ENCODE assay signal across 11 mouse cellular contexts in genomic region chr14:122477971-122478573, GRCm38 (mm10). TPM values are rescaled to one million over a fixed set of nuclear protein-coding genes. Genes with fewer than 3 reads are reported as not detected.
DNase-seq lines count a peak whose midpoint lies in the region; ATAC-seq and TF ChIP-seq lines count a peak whose summit lies in the region.
"Had no signal": no experiment of that assay in that cellular context is flagged by ENCODE, and none has a peak within 500 bp of the region (broad histone marks: within the 10 kb centered on the region; RNA-seq: fewer than 3 reads in every experiment).

No protein-coding gene starts in this region.

- H3K4me3 ChIP-seq in lung, embryonic 14.5 days (ENCODE audit: low read depth, low read length): no peak overlapping the region
- peak overlapping the region; percentile 49 for H3K4me3 ChIP-seq in forebrain, embryonic 14.5 days (ENCODE audit: low read depth, low read length)
- peak overlapping the region; percentile 58 for H3K4me3 ChIP-seq in limb, embryonic 14.5 days (replicated peaks; ENCODE audit: low read length)
- H3K4me3 ChIP-seq: kidney, embryonic 15.5 days had no signal

- TF ChIP-seq POLR2A in limb, embryonic 14.5 days (IDR thresholded peaks at IDR 0.05; ENCODE audit: borderline replicate concordance, extremely low read depth, insufficient read depth, insufficient read length): no peak

- no peak for ATAC-seq in lung, embryonic 14.5 days (ENCODE audit: insufficient read depth)
- ATAC-seq in forebrain, embryonic 14.5 days: no peak
- ATAC-seq in limb, embryonic 14.5 days (ENCODE audit: low FRiP score, low read depth): no peak
- ATAC-seq in inflammation-experienced regulatory T-cells, adult 6 months: no peak

- DNase-seq in lung, embryonic 14.5 days: peak; percentile 36
- no peak for DNase-seq in lung, postnatal 25 days (ENCODE audit: low spot score)
- peak; percentile 43 for DNase-seq in forebrain, embryonic 14.5 days (ENCODE audit: low spot score)
- DNase-seq in limb, embryonic 14.5 days (ENCODE audit: low spot score): no peak
- no peak for DNase-seq in kidney, adult 9 months
- DNase-seq in frontal cortex, postnatal 25 days (ENCODE audit: low spot score in 2 of 2): no peak
- DNase-seq: adrenal gland, postnatal 14 days had no signal

- H3K9me3 ChIP-seq in lung, embryonic 14.5 days (ENCODE audit: low read depth, low read length): no peaks in the 10 kb centered on the region
- no peaks in the 10 kb centered on the region for H3K9me3 ChIP-seq in forebrain, embryonic 14.5 days (replicated peaks; ENCODE audit: control insufficient read depth, low read length)
- H3K9me3 ChIP-seq in limb, embryonic 14.5 days (ENCODE audit: control insufficient read depth, low read length): no peaks in the 10 kb centered on the region
- H3K9me3 ChIP-seq: kidney, embryonic 15.5 days had no signal

- TF ChIP-seq CTCF in lung, embryonic 14.5 days (IDR thresholded peaks at IDR 0.05; ENCODE audit: low read depth): no peak

- H3K9ac ChIP-seq in lung, embryonic 14.5 days: no peak overlapping the region
- H3K9ac ChIP-seq in forebrain, embryonic 14.5 days (ENCODE audit: low read length): peak overlapping the region; percentile 85
- peak overlapping the region; percentile 66 for H3K9ac ChIP-seq in limb, embryonic 14.5 days (ENCODE audit: low read depth, low read length, severe bottlenecking)
- H3K9ac ChIP-seq: kidney, embryonic 15.5 days had no signal

- H3K36me3 ChIP-seq in lung, embryonic 14.5 days (ENCODE audit: insufficient read depth): no peaks in the 10 kb centered on the region
- peaks cover 7% of the 10 kb centered on the region; the same call in 1 of the 2 replicates for H3K36me3 ChIP-seq in forebrain, embryonic 14.5 days (ENCODE audit: control insufficient read depth, insufficient read depth, low read length)
- H3K36me3 ChIP-seq in limb, embryonic 14.5 days (ENCODE audit: control insufficient read depth, insufficient read depth, low read length): no peaks in the 10 kb centered on the region
- H3K36me3 ChIP-seq: G1E; kidney, embryonic 15.5 days had no signal

- H3K27ac ChIP-seq in lung, embryonic 14.5 days (ENCODE audit: low read depth): no peak overlapping the region
- peak overlapping the region; percentile 99 for H3K27ac ChIP-seq in forebrain, embryonic 14.5 days (ENCODE audit: low read depth, low read length)
- peak overlapping the region; percentile 20 for H3K27ac ChIP-seq in limb, embryonic 14.5 days (replicated peaks; ENCODE audit: low read depth, low read length)
- H3K27ac ChIP-seq: kidney, embryonic 15.5 days had no signal

- WGBS in lung, embryonic 14.5 days: 2% methylated on average over 9 of the region's 9 CpGs
- 3% methylated on average over 9 of the region's 9 CpGs for WGBS in forebrain, embryonic 14.5 days
- 5% methylated on average over 9 of the region's 9 CpGs for WGBS in limb, embryonic 14.5 days

- peaks cover 98% of the 10 kb centered on the region for H3K27me3 ChIP-seq in lung, embryonic 14.5 days (ENCODE audit: insufficient read depth, low read length)
- peaks cover 29% of the 10 kb centered on the region for H3K27me3 ChIP-seq in forebrain, embryonic 14.5 days (replicated peaks; ENCODE audit: control insufficient read depth, insufficient read depth, low read length)
- peaks cover 75% of the 10 kb centered on the region for H3K27me3 ChIP-seq in limb, embryonic 14.5 days (ENCODE audit: control insufficient read depth, insufficient read depth, low read length)

- H3K4me2 ChIP-seq in lung, embryonic 14.5 days: no peak overlapping the region
- peak overlapping the region; percentile 73 for H3K4me2 ChIP-seq in forebrain, embryonic 14.5 days (ENCODE audit: low read length)
- peak overlapping the region; percentile 65 for H3K4me2 ChIP-seq in limb, embryonic 14.5 days (replicated peaks; ENCODE audit: low read depth, low read length, severe bottlenecking)
- H3K4me2 ChIP-seq: kidney, embryonic 15.5 days had no signal

- H3K4me1 ChIP-seq in lung, embryonic 14.5 days (ENCODE audit: insufficient read depth): no peaks in the 10 kb centered on the region
- peaks cover 5% of the 10 kb centered on the region; the same call in 1 of the 2 replicates for H3K4me1 ChIP-seq in forebrain, embryonic 14.5 days (ENCODE audit: control insufficient read depth, insufficient read depth, low read length)
- H3K4me1 ChIP-seq in limb, embryonic 14.5 days (ENCODE audit: control insufficient read depth, insufficient read depth, low read length): peaks cover 5% of the 10 kb centered on the region; the same call in 1 of the 2 replicates

RNA-seq across cellular contexts. Expression of gene Zic2, which starts 2.8 kb away (rescaled TPM):
- polyA plus RNA-seq in lung, embryonic 14.5 days (2014; fragmentation: Nextera tagmentation; extraction: Ambion mirVana): not detected in 2 replicates
- polyA plus RNA-seq in forebrain, embryonic 14.5 days (2014; fragmentation: Nextera tagmentation; extraction: Ambion mirVana): 7.3 and 9.8 TPM in 2 replicates
- polyA plus RNA-seq in limb, embryonic 14.5 days (2012; rRNA removed): 4.0 and 6.0 TPM in 2 replicates
- 0.80 and 1.1 TPM in 2 replicates for polyA plus RNA-seq in limb, embryonic 14.5 days (2014; fragmentation: Nextera tagmentation; extraction: Ambion mirVana)
- polyA plus RNA-seq in inflammation-experienced regulatory T-cells, adult 6 months (2017; shearing (Covaris generic)): not detected
- polyA plus RNA-seq: G1E; kidney, embryonic 15.5 days; thymus, postnatal 0 days had no signal

RNA-seq across cellular contexts. Expression of gene Gm10837, which starts 12.3 kb away (rescaled TPM):
- polyA plus RNA-seq in lung, embryonic 14.5 days (2014; fragmentation: Nextera tagmentation; extraction: Ambion mirVana): not detected in 2 replicates
- 0.32 and 0.55 TPM in 2 replicates for polyA plus RNA-seq in forebrain, embryonic 14.5 days (2014; fragmentation: Nextera tagmentation; extraction: Ambion mirVana)
- not detected in 2 replicates for polyA plus RNA-seq in limb, embryonic 14.5 days (2012; rRNA removed)
- polyA plus RNA-seq in limb, embryonic 14.5 days (2014; fragmentation: Nextera tagmentation; extraction: Ambion mirVana): 0.12 TPM in 1 of 2 replicates, not detected in the other
- polyA plus RNA-seq in inflammation-experienced regulatory T-cells, adult 6 months (2017; shearing (Covaris generic)): under 1 TPM in 1 of 3 experiments, not detected in 2; 0.36 TPM
- polyA plus RNA-seq: G1E; kidney, embryonic 15.5 days; thymus, postnatal 0 days had no signal

RNA-seq across cellular contexts. Expression of gene Zic5, which starts 12.6 kb away (rescaled TPM):
- not detected in 2 replicates for polyA plus RNA-seq in lung, embryonic 14.5 days (2014; fragmentation: Nextera tagmentation; extraction: Ambion mirVana)
- polyA plus RNA-seq in forebrain, embryonic 14.5 days (2014; fragmentation: Nextera tagmentation; extraction: Ambion mirVana): 9.5 and 10.9 TPM in 2 replicates
- polyA plus RNA-seq in limb, embryonic 14.5 days (2012; rRNA removed): 0.47 and 1.3 TPM in 2 replicates
- polyA plus RNA-seq in limb, embryonic 14.5 days (2014; fragmentation: Nextera tagmentation; extraction: Ambion mirVana): 0.76 and 0.94 TPM in 2 replicates
- under 1 TPM in 1 of 3 experiments, not detected in 2; 0.27 TPM for polyA plus RNA-seq in inflammation-experienced regulatory T-cells, adult 6 months (2017; shearing (Covaris generic))
- polyA plus RNA-seq: G1E; thymus, postnatal 0 days had no signal

RNA-seq across cellular contexts. Expression of gene Gm5089, which starts 27.2 kb away (rescaled TPM):
- not detected in 2 replicates for polyA plus RNA-seq in lung, embryonic 14.5 days (2014; fragmentation: Nextera tagmentation; extraction: Ambion mirVana)
- 0.25 and 0.33 TPM in 2 replicates for polyA plus RNA-seq in forebrain, embryonic 14.5 days (2014; fragmentation: Nextera tagmentation; extraction: Ambion mirVana)
- polyA plus RNA-seq in limb, embryonic 14.5 days (2012; rRNA removed): not detected in 2 replicates
- 0.25 TPM in 1 of 2 replicates, not detected in the other for polyA plus RNA-seq in limb, embryonic 14.5 days (2014; fragmentation: Nextera tagmentation; extraction: Ambion mirVana)
- not detected for polyA plus RNA-seq in inflammation-experienced regulatory T-cells, adult 6 months (2017; shearing (Covaris generic))
- polyA plus RNA-seq: G1E; thymus, postnatal 0 days had no signal

RNA-seq across cellular contexts. Expression of gene Pcca, which starts 56.1 kb away (rescaled TPM):
- polyA plus RNA-seq in lung, embryonic 14.5 days (2014; fragmentation: Nextera tagmentation; extraction: Ambion mirVana): 23.0 and 23.8 TPM in 2 replicates
- 25.0 and 25.7 TPM in 2 replicates for polyA plus RNA-seq in forebrain, embryonic 14.5 days (2014; fragmentation: Nextera tagmentation; extraction: Ambion mirVana)
- 11.4 and 15.7 TPM in 2 replicates for polyA plus RNA-seq in limb, embryonic 14.5 days (2012; rRNA removed)
- 17.3 and 18.1 TPM in 2 replicates for polyA plus RNA-seq in limb, embryonic 14.5 days (2014; fragmentation: Nextera tagmentation; extraction: Ambion mirVana)
- 10 to 100 TPM; 11.4 to 26.5 (median 20.4) TPM for polyA plus RNA-seq in inflammation-experienced regulatory T-cells, adult 6 months (2017; shearing (Covaris generic))

Comparison
In these comparisons a context has a peak if more than half of its experiments do, and no peak if none do; other contexts are left out.
1. DNase-seq: peak in lung, embryonic 14.5 days (single experiment) and forebrain, embryonic 14.5 days (single experiment); none in lung, postnatal 25 days (single experiment), limb, embryonic 14.5 days (single experiment), kidney, adult 9 months (single experiment) and frontal cortex, postnatal 25 days (0 of 2).